Mouse (Mus musculus): ENCODE data around the gene Mtor.
A peak's percentile ranks its signal among the peaks of the same experiment; 100 is the strongest.

Mtor gene

DNA sequence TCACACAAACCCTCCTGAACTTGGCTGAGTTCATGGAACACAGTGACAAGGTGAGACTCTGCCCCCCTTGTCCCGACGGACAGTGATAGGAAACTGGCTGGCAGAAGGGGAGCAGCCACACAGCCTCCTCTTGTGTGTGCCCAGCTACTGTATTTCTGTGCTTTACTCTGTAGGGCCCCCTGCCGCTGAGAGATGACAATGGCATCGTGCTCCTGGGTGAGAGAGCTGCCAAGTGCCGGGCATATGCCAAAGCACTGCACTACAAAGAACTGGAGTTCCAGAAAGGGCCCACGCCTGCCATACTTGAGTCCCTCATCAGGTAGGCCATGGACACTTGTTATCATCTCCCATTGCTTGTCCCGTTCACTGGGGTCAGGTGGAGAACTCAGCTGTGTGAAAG is 43.0 kb downstream of the Mtor start:
- DNase-seq, result peak; percentile 62

DNA sequence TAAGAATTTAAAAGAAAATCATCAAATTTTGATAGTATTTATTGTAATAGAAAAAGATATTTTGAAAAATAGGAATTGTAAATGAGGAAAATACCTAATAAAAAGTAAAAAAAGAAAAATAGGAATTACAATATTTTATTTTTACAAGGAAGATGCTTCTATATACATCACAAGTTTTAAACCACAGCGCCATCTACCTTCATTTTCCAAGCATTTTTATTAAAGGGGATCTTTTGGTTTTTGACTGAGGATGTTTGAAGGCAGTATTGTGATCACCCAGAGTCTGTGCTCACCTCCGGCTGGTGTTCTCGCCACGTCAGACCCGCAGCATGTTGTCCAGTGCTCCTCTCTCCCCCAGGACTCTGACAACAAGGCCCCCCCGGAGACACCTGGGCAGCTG is 46.7 kb downstream of the Mtor start:
- no peak for DNase-seq

DNA sequence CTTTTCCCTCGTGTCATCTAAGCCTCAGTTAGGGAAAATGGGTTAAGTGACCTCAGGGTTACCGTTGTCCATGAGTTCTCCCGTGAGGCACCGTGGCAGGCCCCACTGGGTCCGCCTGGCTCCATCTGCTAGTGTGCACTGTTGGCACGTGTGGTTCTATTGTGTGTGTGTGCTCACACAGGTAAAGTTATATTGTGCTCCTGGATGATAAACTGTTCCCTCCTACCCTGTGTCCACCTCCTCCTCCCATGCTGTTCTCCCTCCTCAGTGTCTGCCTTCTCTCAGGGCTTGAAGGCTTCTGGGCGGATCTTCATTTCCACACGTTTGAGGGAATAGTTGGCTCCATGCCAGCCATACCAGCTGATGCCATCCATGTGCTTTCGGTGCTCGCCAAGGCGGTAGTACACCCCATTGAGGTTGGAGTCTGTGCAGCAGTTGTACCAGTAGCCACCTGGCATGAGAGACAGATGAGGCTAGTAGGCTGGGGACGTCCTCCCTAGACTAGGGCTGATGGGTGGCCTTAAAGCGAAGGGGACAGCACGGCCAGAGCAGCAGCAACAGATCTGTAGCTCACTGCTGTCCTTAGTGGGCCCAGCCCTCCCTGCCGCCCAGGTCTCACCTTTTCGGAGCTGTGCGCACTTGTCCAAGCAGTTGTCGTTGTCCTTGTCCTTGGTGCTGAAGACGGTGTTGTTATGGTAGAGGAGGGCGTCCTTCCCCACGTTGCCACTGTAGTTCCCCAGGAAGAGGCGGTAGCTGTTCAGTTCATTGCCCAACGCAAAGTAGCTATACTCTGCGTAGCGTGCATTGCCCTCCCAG is 47.7 kb downstream of the Mtor start:
- DNase-seq, result peak; percentile 82

DNA sequence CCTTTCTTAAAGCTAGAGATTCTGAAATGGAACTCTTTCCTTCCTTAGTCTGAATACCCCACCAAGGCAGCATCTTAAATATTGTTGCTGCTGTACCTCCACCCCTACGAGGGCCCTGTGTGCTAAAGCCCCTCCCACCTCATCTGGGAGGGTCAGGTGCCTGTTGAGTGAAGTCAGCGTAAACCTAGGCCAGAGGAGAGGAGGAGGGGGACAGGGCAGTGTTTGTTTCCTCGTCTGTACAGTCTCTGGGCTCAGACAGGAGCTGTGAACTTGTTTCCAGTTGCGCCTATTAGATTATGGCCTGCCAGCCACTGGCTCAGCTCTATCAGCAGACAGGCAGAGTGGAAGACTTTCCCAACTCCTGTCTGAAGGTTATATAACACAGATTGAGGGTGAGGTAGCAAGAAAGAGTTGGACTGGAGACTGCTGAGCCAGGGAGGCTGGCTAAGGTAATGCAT is 52.0 kb downstream of the Mtor start, which contains the start of gene Angptl7:
Gene Angptl7 (minus strand): TSS at position 51 of the 458 bp plus-strand sequence.
- no peak for DNase-seq

DNA sequence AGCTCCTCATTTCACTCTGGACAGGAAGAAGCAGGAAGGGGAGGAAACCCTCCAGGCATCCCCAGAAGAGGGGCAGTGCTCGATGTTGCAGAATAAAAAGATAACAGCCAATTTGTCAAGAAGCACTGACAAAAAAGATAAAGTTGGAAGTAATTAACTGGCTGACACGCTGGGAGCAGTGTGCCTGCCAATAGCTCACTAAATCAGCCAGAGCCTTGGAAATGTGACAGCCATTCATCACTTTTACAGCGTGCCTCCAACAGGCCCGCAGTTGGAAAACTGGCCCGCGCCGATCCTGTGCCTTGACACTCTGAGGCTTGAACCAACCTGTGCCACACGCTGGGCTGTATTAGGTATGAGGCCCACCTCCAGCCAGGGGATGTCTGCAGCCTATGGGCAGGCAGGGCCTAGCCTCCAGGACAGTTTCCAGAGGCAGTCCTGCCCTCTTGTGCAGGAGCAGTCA is 56.1 kb downstream of the Mtor start:
- DNase-seq, result peak; percentile 47

DNA sequence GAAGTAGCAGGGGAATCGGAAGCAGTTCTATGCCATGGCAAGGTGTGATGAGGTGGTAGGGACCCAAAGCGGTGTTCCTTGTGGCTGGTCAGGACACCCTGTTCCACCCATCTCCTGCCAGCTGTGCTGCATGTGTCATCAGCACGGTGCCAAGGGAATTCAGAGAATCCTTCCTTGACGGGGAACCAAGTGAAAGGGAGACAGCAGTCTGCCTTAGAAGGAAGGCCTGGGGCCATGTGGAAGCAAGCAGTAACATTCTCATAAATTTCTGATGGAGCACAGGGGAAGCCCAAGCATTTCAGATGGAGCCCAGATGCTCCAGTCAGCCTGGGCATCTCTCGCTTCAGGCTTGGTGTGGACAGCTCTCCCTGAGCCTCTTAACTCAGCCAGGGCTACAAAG is 59.2 kb downstream of the Mtor start:
- DNase-seq, result no peak

DNA sequence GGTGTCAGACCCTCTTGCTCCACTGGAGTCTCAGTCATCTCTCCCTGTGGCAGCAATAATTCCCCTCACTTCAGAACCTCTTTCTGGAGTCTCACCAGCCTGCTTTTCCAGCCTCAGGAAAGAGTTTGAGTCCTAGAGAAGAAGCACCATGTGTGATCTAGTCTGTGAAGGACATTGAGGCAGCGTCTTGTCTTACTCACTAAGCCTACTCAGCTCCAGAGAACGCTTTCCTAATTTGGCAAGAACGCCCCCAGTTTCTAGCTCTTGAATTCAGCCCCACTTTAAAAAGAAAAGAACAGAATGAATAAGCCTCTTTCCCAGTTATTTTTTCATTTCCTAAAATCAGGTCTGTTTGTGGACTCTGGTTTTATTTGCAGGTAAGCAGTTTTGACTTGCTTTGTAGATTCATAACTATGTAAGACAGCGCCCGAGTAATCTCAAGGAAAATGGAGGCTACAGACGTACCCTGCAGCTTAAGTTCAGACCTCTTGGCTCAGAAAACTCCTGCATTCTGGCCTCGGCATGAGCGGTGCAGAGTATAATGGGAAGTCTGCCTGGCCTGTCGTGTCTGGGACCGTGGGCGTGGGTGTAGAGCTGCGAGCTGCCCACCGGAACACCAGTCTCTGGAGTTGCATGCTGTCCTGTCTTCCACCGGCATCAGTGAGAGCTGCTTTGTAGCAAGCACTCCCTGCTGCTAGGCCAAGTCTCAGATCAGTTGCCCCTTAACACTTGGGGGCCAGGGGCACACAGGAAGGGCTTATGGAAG is 59.9 kb downstream of the Mtor start:
- no peak for DNase-seq

DNA sequence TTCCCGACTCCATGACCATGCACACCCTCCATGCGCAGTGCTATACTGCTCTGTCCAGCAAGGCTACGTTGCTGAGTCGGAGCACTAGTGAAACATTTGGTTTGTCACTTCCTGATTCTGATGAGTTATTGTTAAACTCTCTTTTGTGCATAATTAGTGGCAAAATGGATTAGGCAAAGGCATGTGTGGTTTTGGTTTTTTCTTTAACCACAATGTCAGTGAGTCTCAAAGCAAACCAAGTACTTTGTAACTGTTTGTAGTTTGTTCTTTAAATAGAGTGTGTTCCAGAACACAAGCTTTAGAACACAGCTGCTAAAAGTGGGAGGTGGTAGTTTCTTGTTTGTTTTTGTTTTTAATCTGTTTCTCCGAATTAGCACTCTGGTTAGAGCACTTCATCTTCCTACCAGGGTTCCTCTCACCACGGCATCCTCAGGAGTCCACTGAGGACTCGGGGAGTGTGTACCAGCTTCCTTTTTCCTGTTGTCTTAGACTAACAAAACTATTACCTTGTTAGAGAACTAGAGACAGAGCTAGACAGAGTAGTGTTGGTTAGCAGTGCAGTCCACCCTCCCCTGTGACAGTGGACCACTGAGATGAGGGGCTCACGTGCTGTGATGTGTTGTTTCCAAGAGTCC is 61.2 kb downstream of the Mtor start:
- no peak for DNase-seq

DNA sequence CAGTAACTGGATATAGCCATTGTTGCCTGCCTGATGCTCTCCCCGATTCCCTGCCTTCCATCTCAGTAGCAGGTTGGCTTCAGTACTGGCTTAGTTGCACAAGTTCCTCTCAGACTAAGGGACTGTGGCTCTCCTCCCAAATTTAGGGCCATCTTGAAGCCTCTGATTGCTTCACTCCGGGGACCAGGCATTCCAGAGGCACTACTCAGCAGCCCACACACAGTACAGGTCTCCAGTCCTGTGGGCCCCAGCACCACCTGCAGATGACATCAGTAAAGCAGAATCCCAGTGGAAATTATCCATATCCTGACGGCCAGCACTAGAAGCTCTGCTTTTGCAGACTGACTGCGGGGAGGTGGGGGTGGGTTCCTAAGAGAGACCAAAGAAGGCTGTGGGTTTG is 62.3 kb downstream of the Mtor start:
- no peak for DNase-seq

DNA sequence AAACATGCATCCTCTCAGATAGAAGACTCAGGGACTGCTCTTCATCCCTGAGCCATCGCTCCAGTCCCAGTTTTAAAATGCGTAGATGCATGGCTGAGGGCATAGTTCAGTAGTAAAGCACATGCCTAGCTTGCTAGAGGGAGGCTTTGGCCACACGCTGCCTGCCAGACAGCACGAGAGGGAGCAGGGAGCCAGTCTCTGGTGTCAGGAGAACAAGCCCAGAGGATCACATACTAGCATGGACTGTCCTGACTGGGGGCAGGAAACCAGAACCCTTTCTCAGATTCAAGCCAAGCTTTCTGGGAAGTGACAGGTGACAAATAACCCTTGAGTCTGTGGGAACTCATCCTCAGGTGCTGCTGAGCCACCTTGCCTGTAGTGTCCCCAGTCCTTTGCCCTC is 62.9 kb downstream of the Mtor start:
- DNase-seq, result no peak

DNA sequence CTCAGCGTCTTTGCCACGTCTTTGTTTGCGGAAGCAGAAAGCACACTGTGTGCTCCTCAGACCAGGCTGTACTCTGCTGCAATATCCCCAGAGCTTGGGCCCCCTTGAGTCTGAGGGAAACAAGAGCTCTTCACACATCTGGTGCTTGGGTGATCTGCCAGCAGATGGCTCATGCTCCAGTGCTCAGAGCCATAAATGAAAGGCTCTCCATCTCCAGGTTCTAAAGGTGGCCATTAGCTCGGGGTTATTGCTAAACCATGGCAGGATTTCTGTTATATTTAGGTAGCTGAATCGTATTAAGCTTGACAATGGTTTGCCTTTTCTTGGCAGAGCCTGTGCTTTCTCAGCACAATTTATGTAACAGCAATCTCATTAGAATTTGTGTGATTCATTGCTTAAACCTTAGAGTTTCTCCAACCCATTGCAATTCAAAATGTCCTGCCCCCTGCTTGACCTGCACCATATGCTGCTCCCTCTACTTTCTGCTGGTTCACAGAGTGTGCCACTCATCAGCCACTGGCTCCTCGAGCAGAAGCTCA is 64.7 kb downstream of the Mtor start:
- no peak for DNase-seq

DNA sequence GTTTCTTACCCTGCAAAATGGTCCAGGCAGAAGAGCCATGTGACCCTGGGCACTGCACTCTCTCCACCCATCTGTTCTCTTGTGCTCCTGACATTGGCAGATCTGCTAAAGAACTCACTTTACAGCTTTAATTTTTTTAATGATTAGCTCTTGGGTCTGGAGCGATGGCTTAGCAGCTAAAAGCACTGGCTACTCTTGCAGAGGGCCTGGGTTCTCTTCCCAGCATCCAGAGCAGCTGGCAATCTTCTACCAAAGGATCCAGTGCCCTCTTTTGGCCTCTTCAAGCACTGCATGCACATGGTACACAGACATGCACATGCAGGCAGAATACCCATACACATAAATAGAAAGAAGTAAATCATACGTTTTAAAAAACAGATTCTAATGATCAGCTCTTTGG is 66.9 kb downstream of the Mtor start:
- no peak for DNase-seq

DNA sequence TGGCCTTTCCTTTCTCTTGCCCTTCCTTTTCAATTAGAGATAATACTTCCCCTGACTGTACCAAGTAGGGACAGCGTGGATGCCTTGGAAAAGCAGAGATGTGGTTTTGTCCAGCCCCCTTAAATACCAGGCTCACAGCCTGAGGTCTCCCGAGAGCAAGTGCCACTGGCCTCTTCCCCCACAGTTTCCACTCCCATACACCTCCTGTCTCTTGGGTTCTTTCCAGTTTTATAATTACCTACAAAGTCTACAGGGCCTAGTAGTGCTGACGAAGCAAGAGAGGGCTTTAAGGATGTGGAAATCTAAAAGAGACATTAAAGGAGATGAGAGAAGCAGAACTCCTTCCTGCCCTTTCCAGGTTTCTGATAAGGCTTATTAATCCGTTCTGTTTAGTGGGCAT is 69.4 kb downstream of the Mtor start:
- no peak for DNase-seq

DNA sequence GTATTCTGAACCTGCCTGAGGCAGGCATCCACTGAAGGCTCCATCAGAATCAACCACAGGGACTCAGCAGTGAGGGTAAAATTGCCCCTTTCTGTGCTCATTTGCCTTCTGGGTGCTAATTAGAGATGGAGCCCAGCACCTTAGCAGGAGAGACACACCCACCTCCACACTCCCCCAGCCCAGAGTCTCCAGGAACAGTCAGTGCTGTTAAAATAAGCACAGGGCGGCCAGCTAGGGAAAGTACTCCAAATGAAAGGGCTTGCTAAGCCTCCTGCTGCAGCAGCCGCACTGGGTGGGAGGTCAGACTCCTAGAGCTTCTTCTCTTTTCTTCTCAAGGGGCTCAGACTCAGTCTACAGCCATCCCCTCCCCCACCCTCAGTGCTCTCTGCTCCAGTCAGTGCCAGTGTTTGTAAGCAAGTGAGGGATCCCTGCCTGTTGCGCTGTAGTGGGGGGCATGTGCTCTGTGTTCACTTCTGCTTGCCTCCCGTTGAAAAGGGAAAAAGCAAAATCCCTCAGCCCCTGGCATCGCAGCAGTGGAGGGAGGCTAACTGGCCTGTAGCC is 69.9 kb downstream of the Mtor start:
- DNase-seq, result no peak

DNA sequence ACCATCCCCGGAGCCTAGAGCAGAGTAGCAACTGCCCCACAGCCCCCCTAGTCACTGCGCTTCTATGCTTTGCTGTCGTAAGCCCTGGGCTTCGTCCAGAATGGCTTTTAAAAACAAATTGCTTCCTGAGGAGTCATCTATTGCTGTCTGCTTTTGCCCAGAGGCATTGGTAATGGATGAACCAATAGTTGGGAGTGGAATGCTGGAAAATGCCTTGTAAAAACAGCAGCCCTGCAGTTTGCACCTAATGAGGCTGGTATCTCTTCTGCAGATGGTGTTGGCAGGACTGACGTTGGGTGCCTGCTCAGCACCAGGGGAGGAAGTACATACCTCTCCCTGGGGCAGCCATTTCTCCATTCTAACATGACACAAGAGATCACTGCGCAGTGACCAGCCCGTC is 75.1 kb downstream of the Mtor start:
- no peak for DNase-seq

DNA sequence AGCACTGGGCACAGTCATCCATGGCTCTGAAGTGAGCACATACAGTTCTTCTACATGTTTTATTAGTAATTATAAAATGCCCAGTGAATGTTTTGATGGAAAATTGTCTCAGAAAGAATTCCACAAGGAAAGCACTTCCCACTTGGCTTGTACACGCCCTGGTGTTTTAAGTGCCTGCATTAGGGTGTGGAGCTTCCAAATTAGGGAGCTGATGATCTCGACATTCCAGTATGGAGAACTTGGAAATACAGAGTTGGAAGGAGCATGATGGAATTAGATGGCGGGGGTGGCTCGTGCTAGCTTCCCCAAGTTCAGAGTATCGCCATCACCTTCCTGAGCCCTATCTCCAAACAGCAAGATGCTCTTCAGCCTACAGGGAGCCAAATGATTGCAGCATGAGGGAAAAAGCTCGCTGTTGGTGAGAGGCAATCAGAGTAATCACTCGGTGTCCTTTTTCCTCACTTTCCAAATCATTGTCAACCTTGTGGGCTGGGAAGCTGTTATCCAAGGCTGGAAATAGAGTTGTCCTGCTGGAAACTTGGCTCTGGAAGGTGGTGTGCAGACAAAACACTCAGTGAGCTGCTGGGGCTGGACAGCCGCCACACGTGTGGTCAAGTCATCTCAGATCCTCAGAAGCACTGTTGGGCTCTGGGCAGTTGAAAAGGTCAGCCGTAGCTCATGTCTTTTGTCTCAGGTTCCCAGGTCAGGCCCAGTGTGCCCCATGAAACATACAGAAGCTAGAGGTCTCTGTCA is 78.9 kb downstream of the Mtor start:
- DNase-seq, result no peak

DNA sequence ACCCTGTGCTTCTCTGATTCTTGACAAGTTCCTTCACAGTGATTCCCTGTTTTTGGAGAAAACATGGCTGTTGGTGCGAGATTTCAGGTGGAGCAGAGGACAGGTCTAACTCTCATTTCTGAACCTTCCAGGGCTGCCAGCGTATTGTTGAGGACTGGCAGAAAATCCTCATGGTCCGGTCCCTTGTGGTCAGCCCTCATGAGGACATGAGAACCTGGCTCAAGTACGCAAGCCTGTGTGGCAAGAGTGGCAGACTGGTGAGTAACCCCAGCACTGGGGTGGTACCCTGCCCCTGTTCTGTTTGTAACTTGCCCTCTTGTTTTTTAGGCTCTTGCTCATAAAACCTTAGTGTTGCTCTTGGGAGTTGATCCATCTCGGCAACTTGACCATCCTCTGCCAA is 81.9 kb downstream of the Mtor start:
- no peak for DNase-seq

DNA sequence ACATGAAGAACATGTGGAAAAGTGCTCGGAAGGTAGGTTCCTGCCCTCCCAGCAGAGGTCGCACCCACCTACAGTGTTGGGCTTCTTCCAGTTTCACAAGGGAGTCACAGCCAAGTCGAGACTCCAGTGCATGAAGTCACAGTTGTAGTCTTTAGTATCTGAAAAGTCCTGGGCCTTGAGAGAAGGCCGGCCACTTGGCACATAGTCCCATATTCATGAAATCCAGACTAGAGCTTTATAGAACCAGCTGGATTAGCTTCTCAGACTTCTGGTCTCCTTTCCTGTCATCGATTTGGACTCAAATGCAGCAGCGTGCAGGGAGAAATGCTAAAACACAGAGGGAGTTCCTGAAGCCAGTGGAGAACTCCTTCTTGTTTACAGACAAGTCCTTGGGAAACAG is 82.4 kb downstream of the Mtor start:
- no peak for DNase-seq

DNA sequence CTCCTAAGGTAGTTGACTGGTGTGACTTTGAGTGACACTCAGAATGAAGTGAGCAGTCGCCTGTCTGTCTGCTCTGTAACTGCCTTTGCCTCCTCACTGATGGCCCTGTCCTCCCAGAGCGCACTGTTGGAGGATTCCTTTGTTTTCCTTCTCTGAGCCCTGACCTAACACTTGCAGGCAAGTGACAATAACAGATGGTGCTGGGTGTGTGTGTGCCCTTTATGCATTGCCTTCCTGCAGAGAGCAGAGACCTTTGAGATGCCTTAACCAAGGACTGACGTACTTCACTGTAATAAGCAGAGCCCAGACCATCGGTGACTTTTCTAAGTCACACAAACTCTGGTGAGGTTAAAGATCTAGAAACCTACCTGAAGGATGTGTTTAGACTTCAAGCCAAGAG is 82.9 kb downstream of the Mtor start:
- peak; percentile 25 for DNase-seq

DNA sequence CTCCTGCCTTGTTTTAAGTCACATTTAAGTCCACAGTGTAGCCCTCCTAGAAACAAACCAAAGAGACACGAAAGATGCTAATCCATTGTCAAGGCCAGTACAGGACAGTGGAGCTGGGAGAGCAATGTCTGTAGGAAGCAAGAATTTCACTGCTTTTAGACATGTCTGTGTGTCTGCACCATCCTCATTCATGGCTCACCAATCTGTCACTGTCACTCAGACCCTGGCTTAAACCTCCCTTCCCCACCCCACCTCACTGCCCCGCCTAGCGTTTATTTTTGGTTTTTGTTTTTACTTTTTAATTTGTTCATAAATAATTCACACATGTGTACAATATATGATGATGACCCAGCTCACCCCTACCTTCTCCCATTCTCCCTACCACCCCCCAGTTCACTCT is 84.1 kb downstream of the Mtor start:
- DNase-seq, result no peak

DNA sequence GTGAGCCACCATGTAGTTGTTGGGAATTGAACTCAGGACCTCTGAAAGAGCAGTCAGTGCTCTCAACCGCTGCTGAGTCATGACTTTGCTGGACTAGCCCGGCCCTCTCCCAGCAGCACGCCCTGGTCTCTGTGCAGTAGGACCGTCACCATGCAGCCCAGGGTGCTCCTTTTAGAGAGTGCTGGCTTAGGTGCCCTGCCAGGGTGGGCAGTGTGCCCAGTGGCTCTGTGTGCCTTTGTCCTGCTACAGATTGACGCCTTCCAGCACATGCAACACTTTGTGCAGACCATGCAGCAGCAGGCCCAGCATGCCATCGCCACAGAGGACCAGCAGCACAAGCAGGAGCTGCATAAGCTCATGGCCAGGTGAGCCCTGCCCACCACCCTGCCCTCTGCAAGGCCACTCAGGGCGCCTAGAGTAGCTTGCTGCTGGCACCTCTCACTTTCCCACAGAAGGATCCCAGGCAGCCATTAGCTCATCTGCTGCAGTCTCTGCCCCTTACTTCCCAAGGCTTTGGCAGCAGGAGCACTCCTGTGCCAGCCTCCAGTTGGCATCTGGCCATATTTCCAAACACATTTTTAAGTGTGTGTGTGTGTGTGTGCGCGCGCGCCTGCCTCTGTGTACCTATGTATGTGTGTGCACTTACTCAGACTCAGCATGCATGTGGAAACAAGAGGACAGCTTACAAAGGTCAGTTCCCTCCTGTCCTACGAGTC is 85.4 kb downstream of the Mtor start:
- DNase-seq, result peak; percentile 49

DNA sequence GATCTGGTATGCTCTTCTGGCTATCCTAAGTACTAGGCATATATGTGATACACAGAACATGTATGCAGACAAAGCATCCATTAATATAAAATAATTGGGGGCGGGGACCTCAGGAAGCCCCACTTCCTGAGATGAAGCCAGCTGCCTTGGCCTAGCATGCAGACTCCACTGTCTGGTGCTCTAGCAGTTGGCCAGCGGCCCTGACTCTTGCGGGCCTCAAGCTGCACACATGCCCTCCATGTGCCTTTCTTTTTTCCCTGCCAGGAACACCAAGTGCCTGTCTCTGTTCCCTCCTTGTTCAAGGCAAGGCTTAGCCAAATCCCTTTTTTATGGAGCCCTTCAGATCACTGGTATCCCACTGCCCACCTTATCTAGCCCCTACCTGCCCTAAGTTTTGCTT is 87.5 kb downstream of the Mtor start:
- DNase-seq, result peak; percentile 22
